Mouse (Mus musculus) embryo, embryonic 11.5 days (tissue): ENCODE results near the gene Zfp143.
A peak's percentile ranks its signal among the peaks of the same experiment; 100 is the strongest.
"Not testable (repeated sequence)": the region's sequence is repeated elsewhere in the genome, so short reads cannot be mapped to it uniquely, and the experiment has no call there.

Experiments
- DNase-seq: peaks from one replicate; pipeline ENCODE4 v3.0.0-alpha.2; 2012; ENCODE audit warnings: low read depth, low spot score

Gene Zfp143

DNA sequence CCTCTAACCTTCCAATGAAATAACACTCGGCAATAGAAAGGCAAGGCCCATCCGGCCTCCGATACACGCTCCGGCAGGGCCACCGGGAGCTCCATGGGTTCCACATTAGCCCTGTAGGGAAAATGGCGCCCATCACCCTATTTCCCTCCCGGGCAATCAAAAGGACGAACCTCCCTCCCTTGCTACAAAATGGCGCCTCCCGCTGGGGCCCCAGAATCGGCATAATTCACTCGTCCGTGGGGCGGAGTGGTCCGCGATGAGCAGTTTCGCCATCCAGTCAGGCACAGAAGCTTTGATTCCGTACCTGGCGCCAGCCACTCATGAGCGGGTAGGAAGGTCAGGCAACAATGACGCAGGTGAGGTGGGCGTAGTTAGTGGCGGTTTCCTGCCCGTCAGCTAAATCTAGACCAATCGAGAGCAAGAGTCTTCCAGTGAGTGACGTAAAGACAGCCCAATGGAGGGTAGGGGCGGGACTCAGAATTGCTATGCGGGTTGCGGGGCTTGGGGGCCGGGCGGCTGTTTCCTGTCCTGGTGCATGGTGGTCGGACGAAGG, at the start of gene Zfp143:
Gene Zfp143, plus strand, starts transcription at position 19 of the 553 bp plus-strand sequence.
- peak; percentile 97 for DNase-seq

DNA sequence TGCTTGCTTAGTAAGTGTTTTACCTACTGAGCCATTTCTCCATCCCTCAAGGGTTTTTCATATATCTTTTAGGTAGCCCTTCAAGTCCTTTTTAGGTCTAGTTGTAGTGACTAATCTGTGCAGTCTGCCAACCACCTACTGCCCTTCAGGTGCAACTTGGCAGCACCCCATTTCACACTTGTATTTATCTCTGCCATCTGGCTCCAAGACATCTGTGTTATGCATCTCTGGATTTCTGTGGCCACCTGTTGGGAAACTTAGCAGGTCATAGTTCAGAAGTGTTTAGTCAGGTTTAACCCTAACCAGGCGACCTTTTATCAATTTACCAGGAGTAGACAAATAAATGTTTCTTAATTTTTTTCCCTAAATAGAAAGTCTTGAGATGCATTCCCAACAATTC, 49.6 kb upstream of the Zfp143 start:
- DNase-seq: no peak

DNA sequence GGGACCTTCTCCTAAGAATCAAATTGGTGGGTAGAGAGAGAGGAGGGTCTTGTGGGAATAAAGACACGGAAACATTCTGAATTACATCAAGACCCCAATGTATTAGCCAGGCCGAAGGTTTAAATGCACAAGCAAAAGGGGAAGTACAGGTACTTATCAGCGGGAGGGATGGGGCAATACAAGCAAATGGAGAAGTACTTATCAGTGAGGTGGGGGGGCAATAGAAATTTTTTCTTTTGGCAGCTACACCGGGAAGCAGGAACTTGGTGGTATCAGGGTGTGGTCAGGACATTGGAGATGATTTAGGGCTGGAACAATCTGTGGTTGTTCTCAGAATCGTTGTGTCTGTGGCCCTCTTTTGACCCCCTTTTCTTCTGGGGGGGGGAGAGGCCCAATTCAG, 46.7 kb upstream of the Zfp143 start:
- DNase-seq: no peak

DNA sequence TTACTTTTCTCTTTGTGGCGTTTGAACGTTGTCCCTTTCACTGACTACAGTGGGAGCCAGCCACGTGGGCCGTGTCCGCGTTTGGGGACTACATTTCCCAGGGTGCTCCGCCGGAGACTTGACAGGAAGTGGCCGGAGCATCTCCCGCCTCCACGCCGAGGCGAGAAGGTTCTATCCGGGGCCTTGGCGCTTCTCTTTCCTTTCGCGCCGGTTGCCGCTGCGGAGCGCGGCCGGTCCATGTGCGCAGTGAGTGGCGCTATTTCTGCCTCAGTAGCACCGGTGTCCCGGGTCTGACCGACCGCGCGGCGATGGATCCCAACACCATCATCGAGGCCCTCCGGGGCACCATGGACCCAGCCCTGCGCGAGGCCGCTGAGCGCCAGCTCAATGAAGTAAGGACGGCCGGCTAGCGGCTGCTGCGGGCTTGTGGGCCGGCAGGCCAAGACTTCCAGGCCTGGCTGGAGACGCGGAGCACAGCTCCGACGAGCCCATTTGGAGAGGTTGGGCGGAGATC, 42.8 kb upstream of the Zfp143 start, which contains the start of gene Ipo7:
Gene Ipo7, plus strand, starts transcription at position 158 of the 514 bp plus-strand sequence.
- DNase-seq: peak; percentile 84

DNA sequence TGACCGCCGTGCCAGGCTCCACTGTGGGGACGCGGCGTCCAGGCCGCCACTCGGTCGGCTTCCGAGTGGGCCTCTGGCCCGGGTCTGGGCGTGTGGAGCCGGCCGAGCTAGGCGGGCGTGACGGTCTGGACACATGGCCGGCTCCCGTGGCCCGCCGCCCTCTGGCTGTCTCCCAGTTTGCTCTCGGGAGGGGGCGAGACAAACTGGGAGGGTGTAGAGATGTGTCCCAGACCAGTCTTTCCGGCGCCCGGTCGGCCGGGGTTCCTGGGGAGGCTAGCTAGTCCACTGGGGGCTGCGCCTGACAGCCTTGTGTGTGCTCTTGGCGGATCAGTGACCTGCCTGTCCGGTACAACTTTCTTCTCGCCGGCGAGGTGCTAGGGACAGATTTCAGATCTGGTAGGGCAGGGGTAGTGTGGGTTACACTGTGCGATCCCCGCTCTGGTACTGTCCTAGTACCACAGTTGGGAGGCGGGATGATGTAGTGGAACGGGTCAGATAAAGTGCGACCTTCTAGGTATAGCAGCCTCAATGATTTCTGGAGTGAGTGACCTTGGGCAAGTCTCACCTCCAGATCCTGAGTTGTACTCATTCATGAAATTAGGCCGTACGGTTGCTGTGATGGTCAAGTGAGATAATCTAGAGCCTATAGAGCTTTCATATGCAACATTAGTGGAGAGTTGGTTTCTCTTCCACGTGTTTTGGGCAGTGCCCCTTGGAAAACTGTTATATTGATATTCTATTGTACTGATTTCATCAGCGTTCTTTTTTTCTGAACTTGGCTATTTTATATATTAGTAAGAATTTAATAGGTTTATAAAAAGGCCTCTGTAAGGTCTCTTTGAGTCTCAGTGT, 42.2 kb upstream of the Zfp143 start:
- peak; percentile 5 for DNase-seq

DNA sequence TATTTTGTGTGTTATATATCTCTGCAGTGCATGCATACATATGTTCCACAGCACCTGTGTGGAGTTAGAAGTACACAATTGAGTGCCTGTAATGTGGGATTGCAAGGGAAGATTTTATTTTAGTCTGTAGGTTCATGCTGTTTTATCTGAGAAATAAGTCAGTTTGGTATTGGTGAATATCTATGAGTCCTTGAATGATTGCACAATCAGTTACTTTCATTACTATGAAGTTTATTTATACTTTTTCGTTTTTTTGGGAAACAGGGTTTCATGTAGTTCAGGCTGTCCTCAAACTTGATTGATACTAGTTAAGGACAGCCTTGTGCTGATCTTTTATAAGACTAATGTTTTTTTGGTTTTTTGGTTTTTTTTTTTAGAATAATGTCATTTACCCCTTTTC, 37.5 kb upstream of the Zfp143 start:
- DNase-seq: no peak

DNA sequence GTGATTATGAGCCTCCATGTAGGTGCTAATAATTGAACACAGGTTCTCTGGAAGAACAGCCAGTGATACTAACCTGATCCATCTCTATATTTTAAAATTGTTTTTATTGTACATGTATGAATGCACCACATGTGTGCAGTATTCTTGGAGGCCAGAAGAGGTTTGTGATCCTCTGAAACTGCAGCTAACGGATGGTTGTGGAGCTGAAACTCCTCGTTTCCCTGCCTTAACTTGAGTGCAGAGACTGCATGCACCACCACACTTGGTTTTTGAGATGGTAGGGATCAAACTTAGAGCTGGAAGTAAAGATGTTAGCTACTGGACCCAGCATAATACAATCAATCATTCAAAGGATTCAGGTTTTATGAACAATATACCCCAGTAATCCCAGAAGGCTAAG, 34.4 kb upstream of the Zfp143 start:
- DNase-seq: no peak

DNA sequence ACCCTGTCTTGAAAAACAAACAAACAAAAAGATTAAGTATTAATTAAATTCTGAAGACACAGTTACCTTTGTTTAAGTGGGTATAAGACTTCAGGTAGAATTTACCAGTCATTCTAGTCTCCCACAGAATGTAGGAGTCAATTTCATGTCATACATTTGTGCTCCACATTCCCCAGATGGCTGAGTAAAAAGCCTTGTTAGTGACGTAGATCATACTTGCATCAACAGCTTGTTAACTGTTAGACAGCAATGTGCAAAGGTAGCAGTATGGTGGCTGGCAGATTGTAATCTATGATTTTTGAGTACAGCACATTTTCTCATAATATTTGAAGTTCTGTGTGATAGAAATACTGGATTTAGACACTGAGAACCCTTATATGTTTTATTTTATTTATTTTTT, 32.2 kb upstream of the Zfp143 start:
- DNase-seq: no peak

DNA sequence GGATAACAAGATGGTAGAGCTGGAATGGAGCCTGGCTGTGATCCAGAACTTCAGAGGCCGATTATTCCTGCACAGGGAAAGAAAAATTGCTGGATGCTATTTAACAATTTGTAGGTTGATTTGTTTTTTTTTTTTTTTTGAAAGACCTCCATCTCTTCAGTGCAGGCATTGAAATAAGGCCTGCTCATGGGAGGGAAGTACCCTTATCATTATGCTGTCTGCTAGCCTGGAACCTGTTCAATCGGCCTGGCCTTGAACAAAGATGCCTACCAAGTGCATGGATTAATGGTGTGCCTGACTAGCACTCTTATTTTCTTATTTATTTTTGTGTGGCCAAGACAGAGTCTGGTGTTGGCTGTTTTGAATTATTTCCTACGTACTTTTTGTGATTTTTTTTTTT, 30.7 kb upstream of the Zfp143 start:
- no peak for DNase-seq

DNA sequence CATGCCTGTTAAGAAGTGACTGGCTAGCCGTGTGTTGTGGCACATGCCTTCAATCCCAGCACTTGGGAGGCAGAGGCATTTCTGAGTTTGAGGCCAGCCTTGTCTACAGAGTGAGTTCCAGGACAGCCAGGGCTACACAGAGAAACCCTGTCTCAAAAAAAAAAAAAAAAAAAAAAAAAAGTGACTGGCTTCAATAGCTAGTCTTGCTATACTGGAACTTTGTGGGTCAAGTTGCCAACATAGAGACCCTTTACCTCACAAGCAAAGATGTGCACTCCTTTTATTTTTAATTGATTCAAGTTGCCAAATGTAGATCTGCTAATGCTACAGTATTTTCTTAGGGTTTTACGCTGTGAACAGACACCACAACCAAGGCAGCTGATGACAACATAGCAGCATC, 3.3 kb upstream of the Zfp143 start:
- not testable (repeated sequence) for DNase-seq

DNA sequence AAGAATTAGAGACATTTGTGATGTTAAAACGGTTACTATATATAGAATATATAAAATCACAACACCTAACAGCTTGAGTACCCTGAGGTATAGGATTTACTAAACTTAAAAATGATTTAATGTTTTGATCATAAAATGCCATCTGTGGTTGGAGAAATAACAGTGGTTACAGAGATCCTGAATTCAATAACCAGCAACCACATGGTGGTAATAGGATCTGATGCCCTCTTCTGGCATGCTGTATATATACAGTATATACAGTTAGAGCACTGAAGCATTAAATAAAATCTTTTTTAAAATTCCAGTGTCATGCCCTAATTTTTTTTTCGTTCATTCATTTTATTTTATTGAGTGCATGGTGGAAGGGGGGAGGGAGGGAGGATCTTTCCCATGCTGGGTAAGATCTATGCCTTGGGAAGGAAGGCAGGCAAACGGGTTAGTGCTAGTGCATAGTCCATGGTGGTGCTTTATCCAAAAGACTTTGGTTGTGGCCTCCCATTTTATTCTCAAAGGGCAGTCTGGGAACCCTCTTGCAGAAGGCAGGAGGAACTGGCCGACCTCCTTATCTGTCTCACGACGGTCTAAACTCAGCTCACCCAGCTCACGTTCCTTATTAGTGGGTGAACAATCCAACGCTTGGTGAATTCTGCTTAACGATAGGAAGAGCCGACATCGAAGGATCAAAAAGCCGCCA, 1.8 kb upstream of the Zfp143 start:
- no peak for DNase-seq

DNA sequence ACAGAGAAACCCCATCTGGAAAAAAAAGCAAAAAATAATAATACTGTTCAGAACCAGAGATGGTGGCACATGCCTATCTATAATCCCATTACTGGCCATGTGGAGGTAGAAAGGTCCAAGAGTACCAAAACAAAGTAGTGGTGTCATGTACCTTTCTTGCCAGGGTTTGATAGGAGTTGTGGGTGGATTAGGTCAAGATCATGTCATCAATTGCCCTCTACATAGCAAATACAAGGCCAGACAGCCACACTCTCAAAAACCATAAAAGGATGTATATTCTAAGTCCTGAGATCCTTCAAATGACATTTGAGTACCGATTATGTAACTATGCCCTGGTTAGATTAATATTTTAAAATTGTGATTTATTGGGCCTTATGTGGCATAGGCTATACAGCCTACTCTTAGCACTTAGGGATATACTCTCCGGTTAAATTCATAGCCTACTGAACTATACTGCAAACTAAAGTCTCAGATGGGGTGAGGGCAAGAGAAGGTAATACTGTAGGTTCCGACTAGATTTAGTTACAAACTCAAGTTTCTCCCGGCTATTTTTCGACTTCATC, 830 bp upstream of the Zfp143 start:
- DNase-seq: no peak

DNA sequence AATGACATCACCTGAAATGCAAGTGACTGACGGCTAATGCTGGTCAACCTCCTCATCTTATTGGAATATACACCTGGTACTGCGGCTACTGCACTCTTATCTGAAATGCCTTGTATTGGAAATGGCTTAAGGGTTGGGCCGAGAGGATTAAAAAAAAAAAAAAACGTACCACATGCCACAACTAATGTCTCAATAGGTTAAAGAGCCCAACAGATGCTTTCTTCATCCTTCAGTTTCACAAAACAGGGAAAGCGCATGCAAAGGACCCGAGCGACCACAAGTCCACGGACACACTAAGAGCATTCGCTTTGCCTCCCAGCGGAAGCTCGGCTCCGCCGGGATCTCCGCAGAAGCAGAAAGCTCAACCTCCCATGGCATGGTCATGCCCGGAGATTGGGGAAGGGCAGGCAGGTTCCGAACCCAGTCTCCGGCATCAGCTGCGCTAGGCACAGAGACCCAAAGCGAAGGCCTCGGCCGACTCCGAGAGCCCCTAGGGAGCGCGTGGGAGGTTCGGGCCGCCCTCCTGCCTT, 283 bp upstream of the Zfp143 start:
- DNase-seq: peak; percentile 50

DNA sequence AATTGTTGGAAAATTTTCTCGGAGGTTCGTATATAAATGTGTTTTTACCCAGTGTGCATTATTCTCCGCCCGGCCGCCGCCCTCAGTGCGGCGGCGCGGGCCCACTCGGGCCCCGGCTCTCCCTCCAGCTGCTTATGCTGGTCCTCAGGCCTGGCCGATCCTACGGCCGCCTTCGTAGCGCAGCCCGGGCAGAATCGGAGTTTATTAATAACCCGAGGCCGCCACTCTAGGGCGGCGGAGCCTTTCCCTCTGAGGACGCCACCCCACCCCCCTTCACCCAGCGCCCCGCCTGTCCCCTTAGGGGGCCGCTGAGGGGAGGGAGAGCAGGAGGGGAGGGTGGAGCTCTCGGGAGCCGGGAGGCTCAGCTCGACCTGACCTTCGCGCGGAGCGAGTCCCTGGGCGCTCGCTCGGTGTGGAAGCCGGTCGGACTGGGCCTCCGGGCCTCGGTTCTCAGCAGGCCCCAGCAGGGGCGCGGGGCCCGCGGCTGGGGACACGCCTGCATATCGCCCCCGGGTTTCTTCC, 796 bp downstream of the Zfp143 start:
- DNase-seq: peak; percentile 73

DNA sequence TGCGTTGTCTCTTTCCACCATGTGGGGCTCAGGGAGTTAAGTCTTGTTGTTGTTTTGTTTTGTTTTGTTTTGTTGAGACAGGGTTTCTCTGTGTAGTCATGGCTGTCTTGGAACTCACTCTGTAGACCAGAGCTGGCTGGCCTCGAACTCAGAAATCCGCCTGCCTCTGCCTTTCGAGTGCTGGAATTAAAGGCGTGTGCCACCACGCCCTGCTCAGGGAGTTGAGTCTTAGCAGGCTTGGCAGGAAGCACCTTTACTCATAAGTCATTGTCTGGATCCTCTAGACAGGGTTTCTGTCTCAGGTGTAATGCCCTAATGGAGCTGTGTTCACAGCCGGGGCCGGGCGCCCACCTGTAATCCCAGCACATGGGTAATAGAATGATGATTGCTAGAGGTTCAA, 2.7 kb downstream of the Zfp143 start:
- DNase-seq: no peak

DNA sequence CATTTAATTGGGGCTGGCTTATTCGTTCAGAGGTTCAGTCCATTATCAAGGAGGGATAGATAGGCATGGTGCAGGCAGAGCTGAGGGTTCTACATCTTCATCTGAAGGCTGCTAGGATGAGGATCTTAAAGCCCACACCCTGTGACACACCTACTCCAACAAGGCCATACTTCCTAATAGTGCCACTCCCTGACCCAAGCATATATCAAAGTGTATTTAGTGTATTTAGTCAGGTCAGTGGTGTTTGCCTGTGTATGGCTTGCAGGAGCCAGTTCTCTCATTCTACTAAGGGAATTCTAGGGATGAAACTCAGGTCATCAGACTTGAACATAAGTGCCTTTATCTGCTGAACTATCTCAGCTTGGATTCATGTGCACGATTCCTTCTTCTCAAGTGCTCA, 8.1 kb downstream of the Zfp143 start:
- DNase-seq: no peak

DNA sequence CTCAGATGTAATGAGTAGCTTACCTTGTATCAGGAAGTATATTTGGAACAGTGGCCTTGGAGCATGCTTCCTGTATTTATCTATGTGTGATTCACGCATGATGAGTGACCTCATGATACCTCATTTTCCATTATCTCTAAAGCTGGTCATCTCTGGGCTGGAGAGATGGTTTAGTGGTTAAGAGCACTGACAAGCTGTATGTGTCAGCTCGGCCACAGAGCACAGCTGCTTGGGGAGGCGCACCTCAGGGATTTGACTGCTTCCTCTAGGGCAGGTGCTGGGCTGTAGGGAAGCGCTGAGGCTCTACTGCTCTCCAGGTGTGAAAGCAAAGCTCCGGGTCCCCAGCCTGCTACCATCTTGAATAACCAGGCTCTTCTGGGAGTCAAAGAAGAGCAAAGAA, 17.2 kb downstream of the Zfp143 start:
- DNase-seq: no peak

DNA sequence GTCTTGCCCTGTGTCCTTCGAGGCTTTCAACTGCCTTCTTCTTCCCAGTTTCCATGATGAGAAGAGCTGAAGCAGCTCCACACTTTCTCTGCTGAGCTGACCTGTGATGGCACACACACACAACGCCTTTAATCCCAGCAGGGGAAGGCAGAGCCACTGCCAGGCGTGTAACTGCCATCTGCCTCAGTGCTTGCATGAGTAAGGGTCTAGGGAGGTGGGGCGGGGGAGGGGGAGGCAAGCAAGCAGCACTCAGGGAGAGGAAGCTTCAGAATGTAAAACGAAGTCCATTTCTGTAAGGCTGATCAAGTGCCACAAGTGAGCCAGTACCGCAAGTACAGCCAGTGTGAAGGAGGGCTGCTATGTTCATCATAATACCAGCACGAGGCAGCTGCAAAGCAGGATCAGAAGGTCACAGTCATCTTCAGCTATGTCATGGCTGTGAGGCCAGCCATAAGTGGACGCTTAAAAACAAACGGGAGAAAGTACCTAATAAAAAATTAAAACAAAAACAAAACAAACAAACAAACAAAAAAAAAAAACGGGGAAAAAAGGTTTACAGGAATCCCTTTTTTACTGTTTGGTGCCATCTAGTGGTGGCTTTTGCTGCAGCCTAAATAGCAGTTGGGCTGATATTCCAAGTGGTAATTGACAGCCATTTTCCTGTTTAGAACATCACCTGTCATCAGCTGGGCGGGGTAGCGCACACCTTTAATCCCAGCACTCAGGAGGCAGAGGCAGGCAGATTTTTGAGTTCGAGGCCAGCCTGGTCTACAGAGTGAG, 22.6 kb downstream of the Zfp143 start:
- DNase-seq: peak; percentile 44

DNA sequence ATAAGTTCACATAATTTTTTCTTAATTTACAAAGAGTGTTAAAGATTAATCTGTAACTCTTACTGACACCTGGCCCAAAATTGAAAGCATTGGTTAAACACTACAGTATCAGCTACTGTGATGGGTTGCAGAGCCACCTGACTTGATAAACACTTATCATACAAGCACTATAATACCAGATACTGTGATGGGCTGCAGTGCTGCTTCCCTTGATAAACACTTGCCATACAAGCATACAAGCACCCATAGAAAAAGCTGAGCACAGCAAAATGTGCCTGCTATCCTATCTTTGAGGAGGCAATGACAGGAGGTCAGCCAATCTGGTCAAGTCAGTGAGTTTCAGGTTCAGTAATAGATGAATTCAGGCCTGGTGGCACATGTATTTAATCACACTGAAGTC, 24.2 kb downstream of the Zfp143 start:
- DNase-seq: no peak

DNA sequence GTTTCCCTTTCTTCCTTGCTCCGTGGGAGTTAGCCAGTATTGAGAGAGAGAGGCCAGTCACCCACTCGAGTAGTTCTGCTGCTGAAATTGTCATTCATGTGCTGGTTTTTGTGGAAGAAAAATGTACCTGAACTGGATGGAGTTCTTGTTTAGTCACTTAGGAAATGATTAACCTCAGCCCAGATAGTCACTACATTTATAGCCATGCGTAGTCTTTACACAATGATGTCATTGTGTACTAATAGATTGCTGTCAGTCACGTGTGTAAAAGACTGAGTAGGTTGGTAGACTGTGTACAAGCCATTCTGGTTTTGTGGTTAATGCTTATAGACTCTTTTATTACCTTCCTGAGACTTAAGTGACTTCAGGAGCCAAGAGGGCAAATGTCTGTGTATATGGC, 26.9 kb downstream of the Zfp143 start:
- no peak for DNase-seq

DNA sequence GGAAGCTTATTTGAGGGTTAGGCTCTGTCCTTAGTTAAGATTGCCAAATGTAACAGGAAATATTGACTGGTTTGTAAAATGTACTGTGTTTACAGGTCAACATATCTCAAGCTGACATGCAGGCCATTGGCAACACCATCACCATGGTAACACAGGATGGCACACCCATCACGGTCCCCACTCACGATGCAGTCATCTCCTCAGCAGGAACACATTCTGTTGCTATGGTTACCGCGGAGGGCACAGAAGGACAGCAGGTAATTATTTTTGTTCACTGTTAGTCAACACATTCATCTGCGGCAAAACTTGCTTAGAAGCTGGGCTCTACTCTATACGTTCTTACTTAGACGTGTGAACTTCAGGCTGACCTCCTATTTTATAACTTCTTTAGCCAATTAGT, 30.7 kb downstream of the Zfp143 start:
- no peak for DNase-seq
